Mouse (Mus musculus) splenic B cell, adult 2 months (primary cell): Measurements from ENCODE around the gene Spocd1.

Source experiments
- DNase-seq: peaks from one replicate; pipeline ENCODE4 v3.0.0-alpha.2; 2011; ENCODE audit warnings: low read depth, low spot score
- H3K27me3 ChIP-seq: 2 replicates; pipeline ENCODE4 v1.6.1; 2012; ENCODE audit warnings: mild to moderate bottlenecking, low read length, moderate library complexity, mixed read lengths; ENCODE audit not compliant: control insufficient read depth, poor library complexity, insufficient read depth, severe bottlenecking
- H3K36me3 ChIP-seq: 2 replicates; pipeline ENCODE4 v1.6.1; 2012; ENCODE audit warnings: mild to moderate bottlenecking, low read length, moderate library complexity, mixed read lengths; ENCODE audit not compliant: control insufficient read depth, poor library complexity, insufficient read depth, severe bottlenecking

Gene Spocd1

DNA sequence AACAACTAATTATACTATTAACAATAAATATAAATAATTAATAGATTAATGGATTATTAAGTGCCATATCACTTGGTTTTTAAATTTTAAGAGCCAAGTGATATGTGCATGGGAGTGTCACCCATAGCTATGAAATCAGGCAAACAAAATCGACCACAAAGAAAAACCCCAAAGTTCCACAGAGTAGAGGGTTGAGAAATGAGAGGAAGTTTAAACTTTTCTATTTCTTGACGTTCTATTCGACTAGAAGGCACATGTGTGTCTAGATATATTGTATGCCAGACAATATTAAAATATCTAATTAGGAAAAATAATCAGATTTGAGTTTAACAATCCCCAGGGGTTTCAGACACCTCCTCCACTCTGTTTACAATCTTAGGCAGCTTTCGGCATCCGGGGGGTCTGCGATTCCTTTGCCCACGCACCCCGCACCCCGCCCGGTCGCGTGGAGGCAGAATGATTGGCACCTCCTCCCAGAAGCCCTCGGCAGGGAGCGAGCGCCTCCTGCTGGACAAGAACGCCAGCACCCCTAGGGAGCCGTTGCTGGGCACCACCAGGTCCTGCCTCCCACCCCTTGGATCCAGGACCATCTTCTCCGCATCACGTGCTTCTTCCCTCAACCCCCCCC is 811 bp upstream of the Spocd1 start:
- Histone ChIP-seq H3K36me3 (no peaks in the 10 kb centered on the region), H3K27me3 (no peaks in the 10 kb centered on the region)
- DNase-seq, result peak; percentile 91

DNA sequence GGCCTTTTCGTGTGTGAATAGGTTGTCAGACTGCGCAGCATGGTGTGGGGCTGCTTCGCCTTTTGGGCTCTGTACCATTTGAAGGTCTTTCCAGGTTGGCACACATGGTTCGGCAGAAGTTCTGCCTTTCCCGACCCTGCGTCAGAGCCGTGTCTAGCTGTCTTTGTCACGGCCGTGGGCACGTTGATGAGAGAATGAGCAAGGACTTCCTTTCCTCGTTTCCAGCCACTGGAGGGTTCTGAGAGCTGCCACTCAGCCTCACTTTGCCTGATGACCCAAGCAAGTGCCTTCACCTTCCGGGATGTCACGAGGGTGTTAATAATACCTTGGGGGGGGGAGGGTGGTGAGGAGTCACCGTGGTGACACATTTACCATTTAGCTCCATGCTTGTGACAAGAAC is 4.6 kb downstream of the Spocd1 start:
- Histone ChIP-seq H3K27me3 (no peaks in the 10 kb centered on the region), H3K36me3 (no peaks in the 10 kb centered on the region)
- DNase-seq, result no peak

DNA sequence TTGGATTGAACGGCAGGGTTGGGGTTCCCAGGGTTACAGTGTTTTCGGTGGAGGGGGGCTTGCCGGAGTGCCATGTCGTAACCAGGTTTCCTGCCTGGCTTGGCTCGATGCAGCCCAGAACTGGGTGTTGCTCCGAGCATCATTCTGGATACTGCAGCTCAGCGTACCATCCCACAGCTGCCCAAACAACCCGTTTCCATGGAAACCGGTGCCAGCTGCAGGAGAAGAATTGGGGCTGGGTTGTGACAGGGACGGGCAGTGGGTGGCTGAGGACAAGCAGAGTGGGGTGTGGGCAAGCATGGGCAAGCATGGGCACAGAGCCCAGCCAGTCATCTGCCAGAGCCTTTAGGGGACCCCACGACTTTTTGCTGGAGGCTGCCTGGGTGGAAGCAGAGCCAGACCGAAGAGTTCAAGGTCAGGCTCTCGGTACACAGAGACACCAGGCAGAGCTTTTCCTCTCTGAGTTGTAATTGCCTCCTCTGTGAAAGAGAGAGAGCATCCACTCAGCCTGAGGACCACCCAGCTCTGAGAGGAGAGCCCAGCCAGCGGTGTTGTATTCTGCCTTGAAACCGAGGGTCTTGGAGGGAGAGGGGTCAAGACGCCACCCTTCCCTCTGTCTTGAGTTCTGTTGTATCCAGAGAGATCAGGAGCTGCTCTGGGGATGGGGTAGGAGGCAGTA is 5.3 kb downstream of the Spocd1 start:
- DNase-seq, result no peak

GRCm38 (mm10) chr4:129951359-129951821 is 22.3 kb downstream of the Spocd1 start:
- no peak for DNase-seq
- Histone ChIP-seq H3K36me3 (no peaks in the 10 kb centered on the region), H3K27me3 (no peaks in the 10 kb centered on the region)

More for the DNA sequence above, 5.3 kb downstream of the Spocd1 start:
- Histone ChIP-seq H3K36me3 (no peaks in the 10 kb centered on the region), H3K27me3 (no peaks in the 10 kb centered on the region)

- DNase-seq, result no peak
- no peaks in the 10 kb centered on the region for H3K36me3 ChIP-seq
- no peaks in the 10 kb centered on the region for H3K27me3 ChIP-seq
Observed at GRCm38 (mm10) chr4:129952241-129952810, 23.3 kb downstream of the Spocd1 start.

DNA sequence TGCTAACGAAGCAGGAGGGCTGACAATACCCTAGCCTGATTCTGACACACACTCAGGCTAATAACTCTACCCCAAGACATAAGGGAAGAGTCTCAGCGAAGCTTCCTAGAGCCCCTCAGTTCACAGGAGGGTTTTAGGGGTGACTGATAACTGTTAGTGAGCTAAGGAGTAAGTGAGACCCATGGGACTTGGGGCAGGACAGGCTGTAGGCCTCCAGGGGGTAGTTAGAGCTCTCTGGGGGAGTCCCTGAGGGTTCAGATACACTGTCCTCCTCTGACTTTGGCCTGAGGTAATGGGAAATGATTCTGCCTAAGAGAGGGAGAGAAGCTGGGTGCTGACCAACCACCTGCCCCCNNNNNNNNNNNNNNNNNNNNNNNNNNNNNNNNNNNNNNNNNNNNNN is 25.5 kb downstream of the Spocd1 start:
- no peaks in the 10 kb centered on the region for H3K36me3 ChIP-seq
- H3K27me3 ChIP-seq, result no peaks in the 10 kb centered on the region
- DNase-seq, result no peak

DNA sequence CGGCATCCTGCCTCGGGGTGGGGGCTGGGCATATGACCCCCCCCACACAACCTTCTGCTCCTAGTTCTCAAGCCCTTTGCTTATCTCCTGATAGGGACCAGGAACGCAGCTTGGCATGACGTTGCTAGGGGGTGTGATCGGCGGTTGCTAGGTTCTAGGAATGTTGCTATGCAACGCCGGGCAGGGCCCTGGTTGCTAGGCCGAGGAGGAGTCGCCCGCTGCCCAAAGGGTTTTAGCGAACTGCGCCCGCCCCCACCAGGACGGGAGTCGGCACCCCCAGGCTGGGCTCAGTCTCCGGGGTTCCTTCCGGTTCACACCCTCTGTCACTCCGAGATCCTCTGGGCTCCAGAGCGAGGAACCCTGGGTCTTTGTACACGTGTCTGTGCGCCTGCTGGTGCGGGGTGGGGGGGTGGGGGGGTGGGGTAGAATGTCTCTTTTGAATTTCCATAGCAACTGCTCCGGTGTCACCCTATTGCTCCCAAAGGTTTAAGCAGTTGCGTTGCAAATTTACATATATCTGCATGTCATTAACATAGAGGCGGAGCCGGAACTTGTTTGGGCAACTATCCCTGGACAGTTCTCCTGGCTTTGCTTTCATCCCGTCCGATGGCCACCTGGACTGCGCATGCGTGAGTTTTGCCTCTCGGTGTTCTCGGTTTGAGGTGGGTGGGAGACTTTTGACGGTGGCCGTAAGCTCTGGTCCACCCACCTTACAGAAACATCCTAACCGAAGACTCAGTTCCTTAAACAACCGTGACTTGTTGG is 31.3 kb downstream of the Spocd1 start:
- no peaks in the 10 kb centered on the region for H3K27me3 ChIP-seq
- peak; percentile 63 for DNase-seq
- no peaks in the 10 kb centered on the region for H3K36me3 ChIP-seq

GRCm38 (mm10) chr4:129965294-129965693 is 36.2 kb downstream of the Spocd1 start:
- H3K27me3 ChIP-seq, result no peaks in the 10 kb centered on the region
- DNase-seq, result no peak
- no peaks in the 10 kb centered on the region for H3K36me3 ChIP-seq

DNA sequence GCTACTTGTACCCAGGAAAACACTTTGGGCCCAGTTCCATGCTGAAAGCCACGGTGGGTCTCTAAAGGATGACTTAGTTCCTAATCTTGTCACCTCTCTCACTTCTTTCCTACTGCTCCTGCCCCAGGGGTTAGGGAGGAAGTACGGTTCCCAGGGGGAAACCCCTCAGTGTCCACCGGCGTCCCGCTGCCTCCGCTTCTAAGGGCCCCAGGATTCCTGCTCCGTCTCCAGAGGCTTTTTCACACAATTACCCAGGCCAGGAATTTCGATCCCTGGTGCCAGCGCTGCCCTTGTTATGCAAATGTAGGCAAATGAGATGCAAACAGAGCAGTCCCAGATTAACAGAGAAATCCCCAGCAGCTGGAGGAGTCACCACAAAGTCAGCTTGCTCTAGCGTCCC is 37.2 kb downstream of the Spocd1 start:
- Histone ChIP-seq H3K27me3 (no peaks in the 10 kb centered on the region), H3K36me3 (no peaks in the 10 kb centered on the region)
- DNase-seq, result no peak

- no peaks in the 10 kb centered on the region for H3K36me3 ChIP-seq
- DNase-seq, result no peak
- no peaks in the 10 kb centered on the region for H3K27me3 ChIP-seq
Observed at GRCm38 (mm10) chr4:129967024-129968014, 38.3 kb downstream of the Spocd1 start.

- no peak for DNase-seq
- H3K36me3 ChIP-seq, result no peaks in the 10 kb centered on the region
- H3K27me3 ChIP-seq, result no peaks in the 10 kb centered on the region
Observed at GRCm38 (mm10) chr4:129970168-129970567, 41.1 kb downstream of the Spocd1 start.

DNA sequence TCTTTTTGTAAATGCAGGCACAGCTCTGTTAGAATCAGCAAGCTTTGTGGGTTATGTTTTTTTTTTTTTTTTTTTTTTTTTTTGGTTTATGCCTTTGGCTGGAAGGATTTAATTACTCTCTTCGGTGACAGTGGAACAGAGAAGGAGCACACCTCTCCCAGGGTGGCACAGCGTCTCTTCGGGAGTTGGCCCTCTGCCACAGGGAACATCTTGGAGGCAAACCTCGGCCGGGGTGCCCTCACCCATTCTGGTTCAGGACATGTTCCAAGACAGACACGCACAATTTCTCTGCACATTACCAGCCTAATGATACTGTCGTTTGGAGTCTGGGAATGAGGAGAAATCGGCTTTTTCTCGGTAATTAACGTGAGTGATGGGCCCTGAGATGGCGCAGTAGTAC is 41.8 kb downstream of the Spocd1 start:
- DNase-seq, result no peak
- no peaks in the 10 kb centered on the region for H3K27me3 ChIP-seq
- H3K36me3 ChIP-seq, result no peaks in the 10 kb centered on the region

- Histone ChIP-seq H3K27me3 (no peaks in the 10 kb centered on the region), H3K36me3 (no peaks in the 10 kb centered on the region)
- no peak for DNase-seq
Observed at GRCm38 (mm10) chr4:129971989-129972388, 42.9 kb downstream of the Spocd1 start.

DNA sequence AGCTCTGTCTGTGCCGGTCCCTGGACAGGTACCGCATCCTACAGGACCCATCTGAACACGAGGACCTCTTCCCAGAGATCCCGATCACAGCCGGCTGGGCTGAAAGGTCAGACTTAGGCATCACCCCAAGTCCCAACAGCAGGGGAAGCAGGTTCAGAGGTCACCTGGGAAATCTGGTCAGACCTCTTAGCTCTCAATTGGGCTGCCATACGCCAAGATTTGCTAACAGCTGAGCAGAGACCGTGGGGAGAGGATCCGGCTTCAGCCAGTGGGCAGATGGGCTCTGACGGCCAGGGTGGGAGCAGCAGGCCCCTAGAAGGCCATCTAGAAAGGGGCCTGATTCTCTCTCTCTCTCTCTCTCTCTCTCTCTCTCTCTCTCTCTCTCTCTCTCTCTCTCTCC is 45.2 kb downstream of the Spocd1 start:
- DNase-seq, result no peak
- H3K27me3 ChIP-seq, result no peaks in the 10 kb centered on the region
- no peaks in the 10 kb centered on the region for H3K36me3 ChIP-seq
